Mouse (Mus musculus) forelimb bud, embryonic 11.5 days (tissue): Measurements from ENCODE around the gene Naa50.
A peak's percentile ranks its signal among the peaks of the same experiment; 100 is the strongest.

Experiments used
- DNase-seq: peaks from one replicate; pipeline ENCODE4 v3.0.0-alpha.2; 2012; ENCODE audit warnings: low read depth, low spot score

Gene Naa50

GRCm38 (mm10) chr16:44139536-44140185 lies at the start of gene Naa50, which contains the start of gene Atp6v1a:
Gene Naa50, plus strand, starts transcription at chr16:44139830.
Gene Atp6v1a, minus strand, starts transcription at chr16:44139705.
- peak; percentile 94 for DNase-seq

GRCm38 (mm10) chr16:44099377-44099776 lies 40.3 kb upstream of the Naa50 start:
- DNase-seq: no peak

GRCm38 (mm10) chr16:44101181-44101710 lies 38.4 kb upstream of the Naa50 start:
- DNase-seq: no peak

GRCm38 (mm10) chr16:44102925-44103324 lies 36.7 kb upstream of the Naa50 start:
- DNase-seq: no peak

GRCm38 (mm10) chr16:44103806-44104766 lies 35.5 kb upstream of the Naa50 start:
- DNase-seq: no peak

GRCm38 (mm10) chr16:44105211-44105610 lies 34.4 kb upstream of the Naa50 start:
- no peak for DNase-seq

- no peak for DNase-seq
Measured at GRCm38 (mm10) chr16:44109002-44109401, 30.6 kb upstream of the Naa50 start.

- DNase-seq: no peak
Measured at GRCm38 (mm10) chr16:44119753-44120501, 19.7 kb upstream of the Naa50 start.

GRCm38 (mm10) chr16:44122122-44122521 lies 17.5 kb upstream of the Naa50 start:
- no peak for DNase-seq

- no peak for DNase-seq
Measured at GRCm38 (mm10) chr16:44122574-44122973, 17.1 kb upstream of the Naa50 start.

GRCm38 (mm10) chr16:44122982-44123725 lies 16.5 kb upstream of the Naa50 start:
- DNase-seq: no peak

- no peak for DNase-seq
Measured at GRCm38 (mm10) chr16:44123786-44124185, 15.8 kb upstream of the Naa50 start.

GRCm38 (mm10) chr16:44124713-44125112 lies 14.9 kb upstream of the Naa50 start:
- DNase-seq: no peak

GRCm38 (mm10) chr16:44125436-44125835 lies 14.2 kb upstream of the Naa50 start:
- DNase-seq: no peak

GRCm38 (mm10) chr16:44126437-44126836 lies 13.2 kb upstream of the Naa50 start:
- no peak for DNase-seq

- DNase-seq: no peak
Measured at GRCm38 (mm10) chr16:44132300-44132699, 7.3 kb upstream of the Naa50 start.

- no peak for DNase-seq
Measured at GRCm38 (mm10) chr16:44133187-44133586, 6.4 kb upstream of the Naa50 start.

GRCm38 (mm10) chr16:44136511-44137021 lies 3.1 kb upstream of the Naa50 start:
- DNase-seq: no peak

- DNase-seq: no peak
Measured at GRCm38 (mm10) chr16:44138377-44138978, 1.2 kb upstream of the Naa50 start.

GRCm38 (mm10) chr16:44138979-44139535 lies 573 bp upstream of the Naa50 start:
- DNase-seq: peak; percentile 94
